Mouse (Mus musculus): ENCODE data around the gene Gmip. TPM values are rescaled to one million over a fixed set of nuclear protein-coding genes. Genes with fewer than 3 reads are reported as not detected.

Gene Gmip
- polyA plus RNA-seq, 1 experiment, result 210 TPM

- TF ChIP-seq POLR2A (IDR thresholded peaks at IDR 0.05; ENCODE audit: low read depth, low read length), result no peak
- TF ChIP-seq CTCF (IDR thresholded peaks at IDR 0.05; ENCODE audit: extremely low read depth, insufficient read depth, insufficient read length, insufficient replicate concordance), result no peak
- Histone ChIP-seq H3K27me3 (ENCODE audit: control insufficient read depth, insufficient read depth, low read length) (no peaks in the 10 kb centered on the region), H3K4me3 (ENCODE audit: extremely low read depth, insufficient read depth, insufficient read length) (no peak overlapping the region), H3K27ac (ENCODE audit: insufficient read depth, low read length) (no peak overlapping the region), H3K4me1 (ENCODE audit: control insufficient read depth, insufficient read depth, insufficient read length) (peaks cover 2% of the 10 kb centered on the region; the same call in 1 of the 2 replicates), H3K36me3 (ENCODE audit: control insufficient read depth, insufficient read depth, low read length) (no peaks in the 10 kb centered on the region)
- DNase-seq (ENCODE audit: low read depth in 1 of 2, low spot score in 2 of 2), result no peak
- 91% methylated on average over 11 of the region's 12 CpGs for WGBS
Measured at GRCm38 (mm10) chr8:69777111-69777510, 31.4 kb upstream of the Gmip start.

GRCm38 (mm10) chr8:69789105-69789504 lies 19.4 kb upstream of the Gmip start:
- Histone ChIP-seq H3K4me1 (ENCODE audit: control insufficient read depth, insufficient read depth, insufficient read length) (peaks cover 6% of the 10 kb centered on the region), H3K27ac (ENCODE audit: insufficient read depth, low read length) (no peak overlapping the region), H3K4me3 (ENCODE audit: extremely low read depth, insufficient read depth, insufficient read length) (no peak overlapping the region), H3K27me3 (ENCODE audit: control insufficient read depth, insufficient read depth, low read length) (no peaks in the 10 kb centered on the region), H3K36me3 (ENCODE audit: control insufficient read depth, insufficient read depth, low read length) (0 out of 2 replicates have a peak, but pooled peaks cover 2% of the 10 kb centered on the region)
- DNase-seq (ENCODE audit: low read depth in 1 of 2, low spot score in 2 of 2), result no peak
- WGBS, result 70% methylated on average over 5 of the region's 5 CpGs
- TF ChIP-seq POLR2A (IDR thresholded peaks at IDR 0.05; ENCODE audit: low read depth, low read length), result no peak
- TF ChIP-seq CTCF (IDR thresholded peaks at IDR 0.05; ENCODE audit: extremely low read depth, insufficient read depth, insufficient read length, insufficient replicate concordance), result no peak

GRCm38 (mm10) chr8:69789731-69790130 lies 18.7 kb upstream of the Gmip start:
- Histone ChIP-seq H3K36me3 (ENCODE audit: control insufficient read depth, insufficient read depth, low read length) (peaks cover 5% of the 10 kb centered on the region; the same call in 1 of the 2 replicates), H3K27me3 (ENCODE audit: control insufficient read depth, insufficient read depth, low read length) (no peaks in the 10 kb centered on the region), H3K4me3 (ENCODE audit: extremely low read depth, insufficient read depth, insufficient read length) (no peak overlapping the region), H3K4me1 (ENCODE audit: control insufficient read depth, insufficient read depth, insufficient read length) (peaks cover 6% of the 10 kb centered on the region), H3K27ac (ENCODE audit: insufficient read depth, low read length) (no peak overlapping the region)
- 64% methylated on average over 5 of the region's 5 CpGs for WGBS
- TF ChIP-seq POLR2A (IDR thresholded peaks at IDR 0.05; ENCODE audit: low read depth, low read length) (no peak), CTCF (IDR thresholded peaks at IDR 0.05; ENCODE audit: extremely low read depth, insufficient read depth, insufficient read length, insufficient replicate concordance) (no peak)
- DNase-seq (ENCODE audit: low read depth in 1 of 2, low spot score in 2 of 2), result no peak

- Histone ChIP-seq H3K4me1 (ENCODE audit: control insufficient read depth, insufficient read depth, insufficient read length) (peaks cover 6% of the 10 kb centered on the region), H3K27ac (ENCODE audit: insufficient read depth, low read length) (peak overlapping the region; percentile 95), H3K4me3 (ENCODE audit: extremely low read depth, insufficient read depth, insufficient read length) (peak overlapping the region; percentile 91), H3K27me3 (ENCODE audit: control insufficient read depth, insufficient read depth, low read length) (no peaks in the 10 kb centered on the region), H3K36me3 (ENCODE audit: control insufficient read depth, insufficient read depth, low read length) (peaks cover 9% of the 10 kb centered on the region; the same call in 1 of the 2 replicates)
- DNase-seq (ENCODE audit: low read depth in 1 of 2, low spot score in 2 of 2), result no peak
- TF ChIP-seq CTCF (IDR thresholded peaks at IDR 0.05; ENCODE audit: extremely low read depth, insufficient read depth, insufficient read length, insufficient replicate concordance) (no peak), POLR2A (IDR thresholded peaks at IDR 0.05; ENCODE audit: low read depth, low read length) (no peak)
- 26% methylated on average over 11 of the region's 11 CpGs for WGBS
Measured at GRCm38 (mm10) chr8:69790364-69790763, 18.1 kb upstream of the Gmip start.

- H3K4me3 ChIP-seq (ENCODE audit: extremely low read depth, insufficient read depth, insufficient read length), result peak within 1 kb of the TSS; percentile 91
- peaks cover 6% of the 10 kb centered on the region for H3K4me1 ChIP-seq (ENCODE audit: control insufficient read depth, insufficient read depth, insufficient read length)
- peaks cover 9% of the 10 kb centered on the region; the same call in 1 of the 2 replicates for H3K36me3 ChIP-seq (ENCODE audit: control insufficient read depth, insufficient read depth, low read length)
- WGBS, result under 1% methylated on average over 38 of the region's 38 CpGs
- no peaks in the 10 kb centered on the region for H3K27me3 ChIP-seq (ENCODE audit: control insufficient read depth, insufficient read depth, low read length)
- peak; percentile 92 for TF ChIP-seq POLR2A (IDR thresholded peaks at IDR 0.05; ENCODE audit: low read depth, low read length)
- no peak for TF ChIP-seq CTCF (IDR thresholded peaks at IDR 0.05; ENCODE audit: extremely low read depth, insufficient read depth, insufficient read length, insufficient replicate concordance)
- peak; percentile 82 to 88 for DNase-seq (ENCODE audit: low read depth in 1 of 2, low spot score in 2 of 2)
- H3K27ac ChIP-seq (ENCODE audit: insufficient read depth, low read length), result peak within 1 kb of the TSS; percentile 95
Measured at GRCm38 (mm10) chr8:69790773-69791367, 17.6 kb upstream of the Gmip start, which contains the start of the genes Atp13a1 and Zfp866. TSS of gene Atp13a1 (plus strand) at chr8:69791163. TSS of gene Zfp866 (minus strand) at chr8:69791178.

GRCm38 (mm10) chr8:69791415-69792068 lies 16.9 kb upstream of the Gmip start:
- H3K4me1 ChIP-seq (ENCODE audit: control insufficient read depth, insufficient read depth, insufficient read length), result peaks cover 6% of the 10 kb centered on the region

GRCm38 (mm10) chr8:69793666-69794065 lies 14.8 kb upstream of the Gmip start:
- no peak for DNase-seq (ENCODE audit: low read depth in 1 of 2, low spot score in 2 of 2)
- 96% methylated on average over 4 of the region's 4 CpGs for WGBS
- peaks cover 34% of the 10 kb centered on the region for H3K36me3 ChIP-seq (ENCODE audit: control insufficient read depth, insufficient read depth, low read length)
- no peaks in the 10 kb centered on the region for H3K27me3 ChIP-seq (ENCODE audit: control insufficient read depth, insufficient read depth, low read length)
- H3K4me1 ChIP-seq (ENCODE audit: control insufficient read depth, insufficient read depth, insufficient read length), result peaks cover 6% of the 10 kb centered on the region
- TF ChIP-seq CTCF (IDR thresholded peaks at IDR 0.05; ENCODE audit: extremely low read depth, insufficient read depth, insufficient read length, insufficient replicate concordance) (no peak), POLR2A (IDR thresholded peaks at IDR 0.05; ENCODE audit: low read depth, low read length) (no peak)
- no peak overlapping the region for H3K4me3 ChIP-seq (ENCODE audit: extremely low read depth, insufficient read depth, insufficient read length)
- no peak overlapping the region for H3K27ac ChIP-seq (ENCODE audit: insufficient read depth, low read length)

More at GRCm38 (mm10) chr8:69791415-69792068, 16.9 kb upstream of the Gmip start:
- peak overlapping the region; percentile 58 for H3K27ac ChIP-seq (ENCODE audit: insufficient read depth, low read length)
- no peak for TF ChIP-seq CTCF (IDR thresholded peaks at IDR 0.05; ENCODE audit: extremely low read depth, insufficient read depth, insufficient read length, insufficient replicate concordance)
- H3K27me3 ChIP-seq (ENCODE audit: control insufficient read depth, insufficient read depth, low read length), result no peaks in the 10 kb centered on the region
- peaks cover 13% of the 10 kb centered on the region for H3K36me3 ChIP-seq (ENCODE audit: control insufficient read depth, insufficient read depth, low read length)
- peak overlapping the region; percentile 91 for H3K4me3 ChIP-seq (ENCODE audit: extremely low read depth, insufficient read depth, insufficient read length)
- peak in 1 of 2 experiments; percentile 27 for DNase-seq (ENCODE audit: low read depth in 1 of 2, low spot score in 2 of 2)
- under 1% methylated on average over 43 of the region's 48 CpGs for WGBS
